Mouse (Mus musculus) midbrain, embryonic 15.5 days (tissue): ENCODE measurements around the gene Prkag1. TPM values are rescaled to one million over a fixed set of nuclear protein-coding genes. Genes with fewer than 3 reads are reported as not detected.

Experiments
- ATAC-seq: fragments of 200-750 bp; cut with Nextera tagmentation; replicated peaks from 2 replicates; pipeline ENCODE4 v1.8.0; 2017; ENCODE audit warnings: moderate TSS enrichment
- H3K27ac ChIP-seq: fragments of 300-500 bp; sonication (generic); 2 replicates; pipeline ENCODE4 v1.5.1; 2015; ENCODE audit warnings: mild to moderate bottlenecking, inconsistent platforms
- H3K27me3 ChIP-seq: fragments of 300-500 bp; sonication (generic); replicated peaks from 2 replicates; pipeline ENCODE4 v1.6.1; 2015; ENCODE audit warnings: inconsistent platforms
- H3K36me3 ChIP-seq: fragments of 300-500 bp; sonication (generic); replicated peaks from 2 replicates; pipeline ENCODE4 v1.6.1; 2015; ENCODE audit warnings: inconsistent platforms
- H3K4me1 ChIP-seq: fragments of 300-500 bp; sonication (generic); 2 replicates; pipeline ENCODE4 v1.6.1; 2015; ENCODE audit warnings: inconsistent platforms
- H3K4me2 ChIP-seq: fragments of 300-500 bp; sonication (generic); 2 replicates; pipeline ENCODE4 v1.6.1; 2015; ENCODE audit warnings: inconsistent platforms, mild to moderate bottlenecking, moderate library complexity
- H3K4me3 ChIP-seq: fragments of 300-500 bp; sonication (generic); 2 replicates; pipeline ENCODE4 v1.5.1; 2015; ENCODE audit warnings: mild to moderate bottlenecking, inconsistent platforms
- H3K9ac ChIP-seq: fragments of 300-500 bp; sonication (generic); 2 replicates; pipeline ENCODE4 v1.6.1; 2015; ENCODE audit warnings: mild to moderate bottlenecking, inconsistent platforms
- H3K9me3 ChIP-seq: fragments of 300-500 bp; sonication (generic); 2 replicates; pipeline ENCODE4 v1.6.1; 2016; ENCODE audit warnings: inconsistent platforms
- WGBS: fragments of 180-500 bp; shearing (Covaris S2); methylation state at CpG from one replicate; pipeline ENCODE4 v1.1.7; 2015; ENCODE audit warnings: mixed read lengths; 5-methylcytosine and 5-hydroxymethylcytosine counted together
- polyA plus RNA-seq: library from polyadenylated mRNA; unstranded; fragments of >200 nt; fragmentation: Nextera tagmentation; extraction: Ambion mirVana; gene quantifications from 2 replicates; pipeline ENCODE4 v1.2.1, GENCODE M21; 2015

The Prkag1 gene
- polyA plus RNA-seq, 1 experiment from 2014 or later = 72.7 TPM

DNA sequence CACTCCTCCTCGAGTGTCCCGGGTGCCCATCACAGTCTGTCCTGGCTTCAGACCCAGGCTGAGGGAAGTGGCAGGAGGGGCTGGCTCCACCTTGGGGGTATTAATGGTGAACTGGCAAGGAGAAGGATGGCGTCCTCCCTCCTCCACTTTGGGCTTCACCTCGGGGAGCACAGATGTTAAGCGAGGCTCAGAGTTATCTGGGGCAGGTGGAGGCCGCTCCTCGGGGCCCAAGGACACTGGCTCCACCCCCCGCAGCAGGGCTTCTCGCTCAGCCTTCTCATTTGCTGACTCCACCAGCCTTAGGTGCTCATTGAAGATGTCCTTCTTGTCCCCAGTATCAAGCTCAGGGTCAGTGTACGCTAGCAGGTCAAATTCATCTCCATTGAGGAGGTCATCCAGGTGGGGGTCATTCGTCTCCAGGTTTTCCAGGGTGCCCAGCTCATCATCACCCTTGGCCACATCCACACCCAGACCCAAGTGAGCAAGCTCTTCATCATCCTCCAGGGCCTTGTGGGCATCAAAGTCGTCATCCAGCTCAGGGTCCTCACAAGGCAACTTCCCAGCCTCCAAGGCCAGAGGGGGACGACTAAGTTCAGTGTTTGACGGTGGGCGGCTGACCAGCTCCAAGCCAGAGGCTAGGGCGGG is 18.8 kb upstream of the Prkag1 start:
- H3K4me2 ChIP-seq = no peak overlapping the region
- no peaks in the 10 kb centered on the region for H3K27me3 ChIP-seq
- ATAC-seq = no peak
- H3K4me3 ChIP-seq = no peak overlapping the region
- 92% methylated on average over 16 of the region's 16 CpGs for WGBS
- no peak overlapping the region for H3K27ac ChIP-seq
- no peaks in the 10 kb centered on the region for H3K9me3 ChIP-seq
- no peak overlapping the region for H3K9ac ChIP-seq
- no peaks in the 10 kb centered on the region for H3K4me1 ChIP-seq
- peaks cover 97% of the 10 kb centered on the region for H3K36me3 ChIP-seq

DNA sequence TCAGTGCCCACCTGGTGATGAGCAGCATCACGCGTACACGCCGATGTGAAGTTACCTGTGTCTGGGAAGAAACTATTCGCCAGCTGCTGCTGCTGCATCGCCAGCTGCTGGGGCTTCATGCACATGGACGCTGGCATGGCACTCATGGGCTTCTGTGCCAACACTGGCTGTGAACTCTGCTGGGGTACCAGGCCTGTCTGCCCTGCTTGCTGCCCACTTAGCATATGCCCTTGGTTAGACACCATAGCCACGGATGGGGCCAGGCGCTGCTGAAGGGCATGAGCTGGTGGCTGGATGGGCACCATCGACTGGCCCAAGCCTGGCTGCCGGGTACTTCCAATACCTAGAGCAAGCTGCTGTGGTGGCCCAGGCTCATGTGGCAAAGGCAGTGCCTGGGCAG is 17.8 kb upstream of the Prkag1 start:
- ATAC-seq = no peak
- no peaks in the 10 kb centered on the region for H3K4me1 ChIP-seq
- no peak overlapping the region for H3K27ac ChIP-seq
- H3K4me3 ChIP-seq = no peak overlapping the region
- no peak overlapping the region for H3K9ac ChIP-seq
- peaks cover 97% of the 10 kb centered on the region for H3K36me3 ChIP-seq
- no peak overlapping the region for H3K4me2 ChIP-seq
- no peaks in the 10 kb centered on the region for H3K9me3 ChIP-seq
- H3K27me3 ChIP-seq = no peaks in the 10 kb centered on the region
- WGBS = 96% methylated on average over 11 of the region's 11 CpGs

DNA sequence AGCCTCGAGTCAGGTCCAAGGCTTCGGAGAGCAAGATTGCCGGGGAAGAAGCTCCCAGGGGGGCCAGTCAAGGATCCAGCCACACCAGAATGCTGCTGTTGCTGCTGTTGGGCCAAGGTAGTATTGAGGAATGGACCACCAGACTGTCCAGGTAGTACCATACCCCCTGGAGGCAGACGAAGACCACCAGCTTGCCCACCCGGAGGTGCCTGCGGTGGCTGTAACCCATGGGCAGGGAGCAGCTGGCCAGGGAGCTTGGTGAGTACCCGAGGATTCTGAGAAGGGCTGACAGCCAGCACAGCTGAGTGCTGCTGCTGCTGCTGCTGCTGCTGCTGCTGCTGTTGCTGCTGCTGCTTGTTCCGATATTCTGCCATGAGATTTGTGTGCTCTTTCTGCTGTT is 14.8 kb upstream of the Prkag1 start:
- Histone ChIP-seq H3K9me3 (no peaks in the 10 kb centered on the region), H3K4me3 (no peak overlapping the region), H3K27ac (no peak overlapping the region), H3K4me1 (no peaks in the 10 kb centered on the region), H3K36me3 (peaks cover 95% of the 10 kb centered on the region), H3K9ac (no peak overlapping the region), H3K27me3 (no peaks in the 10 kb centered on the region), H3K4me2 (no peak overlapping the region)
- no peak for ATAC-seq
- WGBS = 92% methylated on average over 8 of the region's 8 CpGs

DNA sequence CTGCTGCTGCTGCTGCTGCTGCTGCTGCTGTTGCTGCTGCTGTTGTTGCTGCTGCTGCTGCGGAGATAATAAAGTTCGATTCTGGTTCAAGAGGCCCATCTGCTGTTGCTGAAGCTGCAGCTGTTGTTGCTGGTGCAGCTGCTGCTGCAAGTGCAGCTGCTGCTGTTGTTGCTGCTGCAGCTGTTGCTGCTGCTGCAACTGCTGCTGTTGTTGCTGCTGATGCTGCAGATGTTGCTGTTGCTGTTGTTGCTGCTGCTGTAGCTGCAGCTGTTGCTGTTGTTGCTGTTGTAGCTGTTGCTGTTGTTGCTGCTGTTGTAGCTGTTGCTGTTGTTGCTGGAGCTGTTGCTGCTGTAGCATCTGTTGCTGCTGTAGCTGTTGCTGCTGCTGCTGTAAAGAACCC is 13.8 kb upstream of the Prkag1 start:
- no peak for ATAC-seq
- Histone ChIP-seq H3K9me3 (no peaks in the 10 kb centered on the region), H3K4me1 (no peaks in the 10 kb centered on the region), H3K27me3 (no peaks in the 10 kb centered on the region), H3K27ac (no peak overlapping the region), H3K36me3 (peaks cover 97% of the 10 kb centered on the region), H3K4me2 (no peak overlapping the region), H3K9ac (no peak overlapping the region), H3K4me3 (no peak overlapping the region)
- WGBS = 100% methylated on average over 2 of the region's 2 CpGs

DNA sequence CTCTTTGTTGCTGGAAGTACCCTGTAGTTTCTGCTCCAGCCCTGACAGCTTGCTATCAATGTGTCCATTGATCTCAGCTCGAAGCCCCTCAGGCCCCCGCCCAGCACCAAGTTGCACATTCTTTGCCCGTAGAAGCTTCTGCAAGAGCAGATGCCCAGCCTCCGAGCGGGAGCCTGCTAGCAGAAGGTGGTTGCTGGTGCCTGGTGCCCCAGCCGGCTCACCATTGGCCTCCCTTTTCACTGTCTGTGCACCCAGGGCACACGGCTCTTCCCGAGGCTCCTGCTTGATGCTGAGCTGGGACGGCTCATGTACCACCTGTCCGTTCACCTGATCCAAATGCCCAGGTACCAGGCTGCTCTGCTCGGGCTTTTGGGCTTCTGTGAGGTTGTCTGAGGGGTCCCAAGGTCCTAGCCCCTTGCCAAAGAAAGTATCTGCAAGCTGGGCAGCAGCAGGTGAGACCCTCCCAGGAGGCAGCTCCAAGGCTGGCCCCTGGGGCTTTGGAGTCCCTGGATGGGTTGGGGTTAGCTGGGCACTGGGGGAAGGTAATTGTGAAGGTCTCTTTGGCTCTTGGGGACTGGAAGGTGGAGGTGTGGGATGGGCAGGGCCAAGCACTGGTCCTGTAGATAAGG is 12.4 kb upstream of the Prkag1 start:
- no peak overlapping the region for H3K27ac ChIP-seq
- H3K9me3 ChIP-seq = no peaks in the 10 kb centered on the region
- H3K4me2 ChIP-seq = no peak overlapping the region
- H3K27me3 ChIP-seq = no peaks in the 10 kb centered on the region
- no peak overlapping the region for H3K4me3 ChIP-seq
- no peak for ATAC-seq
- no peaks in the 10 kb centered on the region for H3K4me1 ChIP-seq
- H3K9ac ChIP-seq = no peak overlapping the region
- whole genome bisulfite sequencing = 93% methylated on average over 11 of the region's 11 CpGs
- peaks cover 97% of the 10 kb centered on the region for H3K36me3 ChIP-seq

DNA sequence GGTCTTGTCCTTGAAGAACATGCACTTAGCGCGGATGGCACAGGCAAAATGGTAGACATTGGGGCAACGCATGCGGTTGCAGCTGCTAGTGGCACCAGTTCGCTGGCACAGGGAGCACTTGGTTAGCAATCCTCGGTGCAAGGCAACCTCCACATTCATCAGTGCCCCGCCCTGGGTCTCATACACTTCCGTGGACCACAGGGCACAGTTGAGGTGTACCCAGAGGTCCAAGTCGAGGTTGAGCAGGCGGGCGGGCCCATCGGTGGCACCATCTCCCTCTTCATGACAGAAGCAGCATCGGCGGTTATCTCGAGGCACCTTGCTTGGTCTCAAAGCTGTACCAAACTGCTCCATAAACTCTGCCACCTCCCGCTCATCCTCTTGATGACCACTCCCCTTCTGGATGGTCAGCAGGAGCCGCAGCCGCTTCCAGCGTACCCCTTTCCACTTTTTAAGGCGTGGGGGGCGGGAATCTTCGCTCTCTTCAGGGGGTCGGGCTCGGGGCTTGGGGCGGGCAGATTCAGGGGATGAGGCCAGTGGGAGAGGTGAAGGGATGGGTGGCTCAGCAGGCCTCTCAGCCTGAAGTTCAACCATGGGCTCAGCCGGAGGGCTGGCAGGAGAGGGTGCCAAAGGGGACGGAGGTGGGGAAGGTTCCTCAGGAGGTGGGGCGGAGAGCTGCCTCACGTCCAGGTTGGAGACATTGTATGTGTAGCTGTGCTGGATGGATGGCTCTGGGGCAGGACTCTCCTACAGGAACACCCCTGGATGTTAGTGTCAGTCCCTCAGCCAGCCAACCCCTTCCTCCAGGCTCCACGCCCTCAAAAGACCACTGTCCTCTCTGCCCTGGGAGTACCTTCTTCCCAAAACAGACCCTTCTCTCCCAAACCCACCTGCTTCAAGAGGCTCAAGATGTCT is 8.6 kb upstream of the Prkag1 start:
- Histone ChIP-seq H3K27ac (no peak overlapping the region), H3K27me3 (no peaks in the 10 kb centered on the region), H3K9me3 (no peaks in the 10 kb centered on the region), H3K9ac (no peak overlapping the region), H3K36me3 (peaks cover 94% of the 10 kb centered on the region), H3K4me1 (no peaks in the 10 kb centered on the region), H3K4me2 (no peak overlapping the region), H3K4me3 (no peak overlapping the region)
- no peak for ATAC-seq
- WGBS = 95% methylated on average over 30 of the region's 30 CpGs

DNA sequence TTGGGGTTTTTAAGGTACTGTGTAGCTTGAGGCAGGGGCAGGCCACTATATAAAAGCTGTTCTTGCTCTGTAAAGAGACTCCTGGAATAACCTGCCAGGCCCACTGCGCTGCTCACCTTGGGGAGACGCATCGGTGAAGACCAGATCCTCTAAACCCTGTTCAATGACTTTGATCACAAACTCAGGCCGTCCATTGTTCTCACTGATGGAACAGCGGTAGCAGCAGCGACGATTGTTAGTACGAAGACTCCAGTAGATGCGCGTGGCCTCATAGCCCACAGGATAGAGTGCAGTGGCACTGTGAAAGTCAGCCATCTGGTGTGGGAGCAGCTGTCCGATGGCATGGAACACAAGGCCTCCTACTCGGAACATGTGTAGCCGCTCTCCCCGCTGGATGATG is 7.8 kb upstream of the Prkag1 start:
- no peak for ATAC-seq
- Histone ChIP-seq H3K4me3 (no peak overlapping the region), H3K9ac (no peak overlapping the region), H3K27ac (no peak overlapping the region), H3K27me3 (no peaks in the 10 kb centered on the region), H3K9me3 (no peaks in the 10 kb centered on the region), H3K4me1 (no peaks in the 10 kb centered on the region), H3K4me2 (no peak overlapping the region), H3K36me3 (peaks cover 94% of the 10 kb centered on the region)
- 95% methylated on average over 14 of the region's 14 CpGs for WGBS

DNA sequence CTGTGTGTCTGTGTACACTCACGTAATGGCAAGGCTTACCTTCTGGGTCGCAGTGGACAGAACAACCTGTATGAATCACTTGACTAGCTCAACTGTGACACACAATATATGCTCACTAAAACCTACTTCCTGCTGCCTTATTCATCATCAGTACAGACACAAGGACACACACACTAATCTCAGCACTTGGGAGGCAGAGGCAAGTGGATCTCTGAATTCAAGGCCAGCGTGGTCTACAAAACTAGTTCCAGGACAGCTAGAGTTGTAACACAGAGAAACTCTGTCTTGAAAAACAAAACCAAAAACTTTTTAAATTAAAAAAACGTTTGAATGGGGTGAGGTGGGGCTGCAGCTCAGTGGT is 6.4 kb upstream of the Prkag1 start:
- Histone ChIP-seq H3K36me3 (peaks cover 89% of the 10 kb centered on the region), H3K27ac (no peak overlapping the region), H3K4me1 (no peaks in the 10 kb centered on the region), H3K4me2 (no peak overlapping the region), H3K4me3 (no peak overlapping the region), H3K9me3 (no peaks in the 10 kb centered on the region), H3K9ac (no peak overlapping the region), H3K27me3 (no peaks in the 10 kb centered on the region)
- 77% methylated on average over 4 of the region's 4 CpGs for WGBS
- ATAC-seq = no peak

DNA sequence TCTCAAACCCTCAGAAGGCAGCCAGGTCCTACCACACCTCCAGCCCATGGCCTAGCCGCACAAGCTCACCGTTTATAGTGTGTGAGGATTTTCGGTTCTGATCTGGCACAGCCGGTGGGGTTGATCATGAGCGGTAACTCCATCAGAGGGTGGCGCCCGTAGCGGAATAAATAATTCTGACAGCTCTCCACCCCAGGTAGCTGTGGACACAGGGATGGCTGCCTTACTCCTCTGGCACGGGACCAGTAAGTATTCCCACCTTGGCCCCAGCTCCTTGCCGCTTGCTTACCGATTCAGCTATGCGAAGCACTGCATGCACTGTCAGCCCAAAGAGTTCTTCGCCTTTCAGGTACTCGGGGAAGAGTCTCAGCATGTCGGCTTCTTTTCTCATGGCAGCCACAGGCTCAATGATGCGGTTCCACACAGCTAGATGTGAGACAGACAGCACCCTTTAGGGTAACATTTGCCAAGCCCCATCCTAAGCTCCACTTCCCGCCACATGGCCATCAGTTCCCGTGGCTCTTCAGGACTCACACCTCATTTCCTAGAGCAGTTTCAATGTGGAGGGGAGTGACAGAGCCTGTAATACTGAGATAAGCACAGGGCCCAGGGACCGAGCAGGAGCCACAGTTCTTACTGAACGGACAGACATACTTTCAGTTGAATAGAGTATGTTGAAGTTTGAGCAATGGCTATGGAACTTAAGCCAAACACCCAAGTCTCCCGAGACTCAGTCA is 5.9 kb upstream of the Prkag1 start:
- no peak for ATAC-seq
- 0 out of 2 replicates have a peak, but pooled peaks cover under 1% of the 10 kb centered on the region for H3K4me1 ChIP-seq
- H3K36me3 ChIP-seq = peaks cover 84% of the 10 kb centered on the region
- no peak overlapping the region for H3K27ac ChIP-seq
- H3K4me2 ChIP-seq = no peak overlapping the region
- H3K27me3 ChIP-seq = no peaks in the 10 kb centered on the region
- no peak overlapping the region for H3K4me3 ChIP-seq
- no peak overlapping the region for H3K9ac ChIP-seq
- WGBS = 94% methylated on average over 21 of the region's 21 CpGs
- no peaks in the 10 kb centered on the region for H3K9me3 ChIP-seq

DNA sequence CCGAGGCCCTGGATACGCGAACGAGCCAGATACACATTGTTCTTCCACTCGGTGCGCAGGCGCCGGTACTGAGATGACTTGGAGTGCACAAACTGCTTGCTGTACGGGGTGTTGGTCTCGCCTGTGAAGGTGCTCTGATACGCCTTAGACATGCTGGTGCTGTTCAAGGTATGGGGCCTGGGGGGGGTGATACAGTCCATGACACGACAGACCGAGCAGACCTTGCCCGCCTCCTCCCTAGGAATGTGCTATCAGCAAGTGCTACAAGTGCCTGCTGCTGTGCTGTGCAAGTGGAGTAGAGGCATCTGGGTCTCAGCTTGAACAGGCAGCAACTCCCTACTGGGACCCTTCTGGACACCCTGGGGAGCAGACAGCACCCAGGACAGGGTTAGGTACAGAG is 4.0 kb upstream of the Prkag1 start:
- no peak for ATAC-seq
- peaks cover 66% of the 10 kb centered on the region for H3K36me3 ChIP-seq
- H3K4me2 ChIP-seq = no peak overlapping the region
- H3K9me3 ChIP-seq = no peaks in the 10 kb centered on the region
- no peak overlapping the region for H3K9ac ChIP-seq
- H3K27ac ChIP-seq = no peak overlapping the region
- 94% methylated on average over 14 of the region's 14 CpGs for WGBS
- H3K4me1 ChIP-seq = peaks cover 6% of the 10 kb centered on the region
- no peaks in the 10 kb centered on the region for H3K27me3 ChIP-seq
- no peak overlapping the region for H3K4me3 ChIP-seq

DNA sequence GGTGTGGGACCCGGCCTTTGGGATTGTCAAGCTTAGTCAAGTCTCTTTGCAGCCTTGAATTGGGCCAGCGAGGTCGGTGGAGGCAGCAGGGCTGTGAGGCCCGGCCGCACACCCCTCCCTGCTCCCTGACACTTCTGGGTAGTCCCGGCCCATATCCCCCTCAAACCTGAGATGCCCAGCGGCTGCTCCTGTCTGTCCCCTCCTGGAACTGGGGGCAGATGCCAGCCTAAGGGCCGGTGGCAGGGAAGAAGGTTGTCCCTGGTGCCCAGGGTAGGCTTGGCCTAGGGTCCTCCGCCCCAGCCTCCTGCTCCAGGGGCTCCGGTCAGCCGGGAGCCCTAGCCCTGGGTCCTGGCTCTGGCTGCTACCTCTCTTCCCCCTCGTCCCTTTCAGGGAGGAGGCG is 2.7 kb upstream of the Prkag1 start:
- Histone ChIP-seq H3K36me3 (peaks cover 54% of the 10 kb centered on the region), H3K9me3 (no peaks in the 10 kb centered on the region), H3K4me2 (no peak overlapping the region), H3K4me1 (peaks cover 18% of the 10 kb centered on the region), H3K27ac (no peak overlapping the region), H3K27me3 (no peaks in the 10 kb centered on the region), H3K9ac (no peak overlapping the region), H3K4me3 (no peak overlapping the region)
- WGBS = 83% methylated on average over 13 of the region's 13 CpGs
- no peak for ATAC-seq

DNA sequence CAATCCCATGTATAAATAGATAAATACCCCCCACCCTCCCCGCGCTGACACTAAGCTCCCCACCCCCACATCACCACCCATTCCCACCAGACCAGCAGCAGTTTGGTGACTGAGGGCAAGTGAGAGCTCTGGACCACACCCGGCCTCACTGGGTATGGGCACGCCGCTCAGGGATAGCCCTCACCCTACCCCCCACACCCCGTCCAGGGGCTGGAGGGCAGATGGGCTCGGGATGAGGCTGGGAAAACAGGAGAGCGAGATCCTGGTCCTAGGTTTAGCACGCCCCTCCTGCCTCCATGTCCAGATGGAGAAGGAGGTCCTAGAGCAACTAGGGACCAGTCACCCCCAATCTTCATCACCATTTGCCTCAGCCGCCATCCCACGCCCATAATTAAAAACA is 2.0 kb upstream of the Prkag1 start:
- no peak for ATAC-seq
- Histone ChIP-seq H3K27ac (no peak overlapping the region), H3K36me3 (peaks cover 48% of the 10 kb centered on the region), H3K4me1 (peaks cover 19% of the 10 kb centered on the region), H3K27me3 (no peaks in the 10 kb centered on the region), H3K9ac (no peak overlapping the region), H3K9me3 (no peaks in the 10 kb centered on the region), H3K4me3 (no peak overlapping the region), H3K4me2 (no peak overlapping the region)
- WGBS = 89% methylated on average over 11 of the region's 11 CpGs
